Mouse (Mus musculus) common myeloid progenitor, adult 5-6 weeks (primary cell): ENCODE data around the gene Slc4a4. TPM values are rescaled to one million over a fixed set of nuclear protein-coding genes. Genes with fewer than 3 reads are reported as not detected.
"Not testable (repeated sequence)": the region's sequence is repeated elsewhere in the genome, so short reads cannot be mapped to it uniquely, and the experiment has no call there.

Experiments used
- ATAC-seq: replicated peaks from 2 replicates; pipeline ENCODE4 v1.8.0; 2016; ENCODE audit warnings: low read depth, mild to moderate bottlenecking, moderate TSS enrichment, inconsistent platforms; ENCODE audit not compliant: poor library complexity, severe bottlenecking
- total RNA-seq: library from RNA; stranded (forward); fragments of 200-1000, 187-1606 nt; gene quantifications from 2 replicates; pipeline ENCODE4 v1.2.3, GENCODE M21; 2017

The Slc4a4 gene
- total RNA-seq, 1 experiment from 2014 or later: not detected

DNA sequence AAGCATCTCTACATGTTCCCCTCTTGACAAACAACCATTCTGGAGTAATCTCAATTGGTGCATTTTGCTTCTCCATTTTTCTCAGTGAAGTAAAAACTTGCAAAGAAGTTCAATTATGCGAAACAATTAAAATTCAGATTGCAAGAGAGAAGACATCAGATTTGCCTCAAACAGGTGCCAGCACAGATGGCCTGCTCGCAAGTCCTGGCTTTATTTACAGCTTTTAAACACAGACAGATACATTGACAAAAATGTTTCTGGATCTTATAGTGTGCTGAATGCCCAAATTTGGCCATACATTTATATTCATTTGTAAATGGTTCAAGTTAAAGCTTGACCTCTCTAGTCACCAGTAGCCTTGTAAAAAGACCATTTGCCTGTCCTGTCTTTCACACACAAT is 169.8 kb downstream of the Slc4a4 start:
- no peak for ATAC-seq

DNA sequence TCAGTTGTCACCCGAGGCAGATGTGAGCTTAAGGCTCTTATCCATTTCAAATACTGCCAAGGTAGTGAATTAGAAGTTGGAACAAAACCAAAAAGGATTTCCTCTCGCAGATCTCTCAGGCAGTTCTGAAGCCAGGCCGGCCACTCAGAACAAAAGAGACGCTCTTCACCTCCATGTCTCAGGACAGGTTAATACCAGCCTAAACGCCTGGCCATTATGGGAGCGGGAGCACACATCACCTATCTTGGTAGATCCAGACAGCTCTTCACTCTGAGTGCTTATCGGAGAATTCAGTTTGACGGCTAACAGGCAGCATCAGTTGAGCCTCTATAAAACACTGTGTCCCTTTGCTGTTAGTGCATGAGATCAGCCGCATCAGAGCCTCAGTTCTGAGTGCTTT is 174.5 kb downstream of the Slc4a4 start:
- ATAC-seq: no peak

- ATAC-seq: no peak
These were observed 175.7 kb downstream of the Slc4a4 start for GRCm38 (mm10) chr5:89062286-89062685.

GRCm38 (mm10) chr5:89067111-89067510 is 180.5 kb downstream of the Slc4a4 start:
- ATAC-seq: no peak

GRCm38 (mm10) chr5:89068072-89068471 is 181.5 kb downstream of the Slc4a4 start:
- no peak for ATAC-seq

DNA sequence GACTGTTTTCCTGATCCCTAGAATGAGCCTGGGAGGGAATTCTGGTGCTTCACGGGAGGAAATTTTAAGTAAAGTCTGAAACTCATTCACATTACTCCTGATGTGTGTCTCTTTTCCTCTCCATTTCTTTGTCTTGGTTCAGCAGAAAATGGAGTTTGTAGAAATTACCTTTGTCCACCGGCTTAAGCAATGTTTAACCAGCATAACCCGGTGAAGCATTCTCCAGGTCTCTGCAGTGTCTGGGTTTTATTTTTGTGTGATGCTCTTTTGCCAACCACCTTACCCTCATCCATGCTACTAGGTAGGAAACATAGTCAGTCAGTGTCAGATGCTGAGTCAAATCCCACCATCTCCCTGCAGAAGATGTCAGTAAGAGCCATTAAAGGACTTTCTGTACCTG is 183.4 kb downstream of the Slc4a4 start:
- no peak for ATAC-seq

DNA sequence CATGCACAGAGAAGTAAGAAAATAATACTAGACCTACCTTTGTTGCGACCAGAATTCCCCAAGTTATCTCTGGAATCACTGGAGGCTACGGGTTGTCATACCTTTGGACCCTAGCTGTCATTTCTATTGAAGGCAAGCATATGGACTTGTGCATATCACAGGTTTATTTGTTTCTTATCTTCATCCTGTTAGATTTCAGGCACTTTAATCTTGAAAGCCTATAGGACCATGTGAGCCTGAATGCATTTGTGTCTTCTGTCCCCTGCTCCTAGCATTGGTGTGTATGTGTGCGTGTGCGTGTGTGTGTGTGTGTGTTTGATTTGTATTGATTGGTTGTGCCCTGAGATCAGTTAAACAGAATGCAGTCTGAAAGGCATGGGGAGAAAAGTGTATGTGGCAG is 185.3 kb downstream of the Slc4a4 start:
- no peak for ATAC-seq

GRCm38 (mm10) chr5:89077711-89078110 is 191.1 kb downstream of the Slc4a4 start:
- no peak for ATAC-seq

- no peak for ATAC-seq
These were observed 196.9 kb downstream of the Slc4a4 start for GRCm38 (mm10) chr5:89083476-89083875.

DNA sequence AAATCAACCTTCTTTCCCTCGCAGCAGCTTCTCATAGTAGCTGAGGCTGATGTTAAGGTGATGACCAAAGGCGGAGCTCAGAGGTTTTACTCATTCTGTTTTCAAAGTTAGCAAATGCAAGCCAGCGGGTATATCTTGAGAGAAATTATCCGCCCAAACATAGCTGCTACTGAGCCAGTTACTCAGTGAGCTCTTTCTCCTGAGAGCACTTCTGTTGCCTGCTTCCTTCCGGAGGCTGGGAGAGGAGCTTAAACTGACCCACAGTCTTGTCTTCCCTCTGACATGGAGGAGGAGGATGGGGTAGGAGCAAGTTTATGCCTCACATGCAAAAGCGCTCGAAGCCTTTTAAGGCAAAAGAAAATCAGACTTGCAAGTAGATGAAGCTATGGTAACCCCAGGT is 201.3 kb downstream of the Slc4a4 start:
- ATAC-seq: no peak

DNA sequence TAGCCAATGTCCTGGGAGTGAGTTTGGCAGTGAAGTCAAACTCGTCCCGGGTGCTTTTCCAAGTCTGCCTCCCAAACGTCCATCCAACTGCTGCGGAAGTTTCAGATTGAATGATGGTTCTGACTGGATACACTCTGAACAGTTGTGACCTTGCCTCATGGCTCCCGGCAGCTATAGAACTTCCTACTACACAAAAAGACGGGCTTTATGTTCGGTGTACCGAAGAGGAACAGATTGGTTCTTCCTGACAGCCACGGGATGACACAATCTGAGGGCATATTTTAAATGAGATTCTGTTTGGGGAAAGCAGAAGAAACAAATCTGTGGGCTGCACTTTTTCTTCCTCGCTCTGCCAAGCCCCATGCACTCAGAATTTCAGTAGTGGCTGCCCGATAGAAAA is 201.8 kb downstream of the Slc4a4 start:
- no peak for ATAC-seq

GRCm38 (mm10) chr5:89090131-89090530 is 203.5 kb downstream of the Slc4a4 start:
- no peak for ATAC-seq

DNA sequence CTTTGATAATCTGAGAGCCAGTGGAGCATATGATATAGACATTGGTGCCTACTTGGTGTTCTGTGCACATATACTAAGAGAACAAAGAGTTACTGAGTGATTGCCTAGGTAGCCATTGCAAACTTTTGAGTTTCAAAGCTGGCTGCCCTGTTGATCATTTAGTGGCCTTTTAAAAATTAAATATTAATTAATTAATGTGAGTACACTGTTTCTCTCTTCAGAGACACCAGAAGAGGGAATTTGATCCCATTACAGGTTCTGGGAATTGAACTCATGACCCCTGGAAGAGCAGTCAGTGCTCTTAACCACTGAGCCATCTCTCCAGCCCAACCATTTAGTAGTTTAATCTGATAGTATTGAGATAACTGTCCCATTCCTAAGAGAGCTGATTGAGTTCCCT is 209.8 kb downstream of the Slc4a4 start:
- ATAC-seq: no peak

DNA sequence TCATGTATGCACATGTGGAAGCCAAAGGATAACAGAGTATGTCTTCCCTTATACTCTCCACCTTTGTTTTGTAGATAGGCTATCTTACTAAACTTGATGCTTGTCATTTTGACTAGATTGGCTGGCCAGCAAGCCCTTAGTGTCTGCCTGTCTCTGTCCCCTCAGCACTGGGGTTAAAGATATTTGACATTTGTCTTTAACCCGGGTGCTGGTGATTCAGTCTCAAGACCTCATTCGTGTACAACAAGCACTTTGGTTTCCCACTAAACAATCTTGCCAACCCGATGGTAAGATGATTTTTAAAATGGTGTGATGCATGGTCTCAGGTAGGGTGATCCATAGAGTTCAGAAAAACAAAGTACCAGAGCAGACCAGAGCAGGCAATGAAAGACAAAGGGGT is 210.7 kb downstream of the Slc4a4 start:
- no peak for ATAC-seq

GRCm38 (mm10) chr5:89098121-89098520 is 211.5 kb downstream of the Slc4a4 start:
- no peak for ATAC-seq

DNA sequence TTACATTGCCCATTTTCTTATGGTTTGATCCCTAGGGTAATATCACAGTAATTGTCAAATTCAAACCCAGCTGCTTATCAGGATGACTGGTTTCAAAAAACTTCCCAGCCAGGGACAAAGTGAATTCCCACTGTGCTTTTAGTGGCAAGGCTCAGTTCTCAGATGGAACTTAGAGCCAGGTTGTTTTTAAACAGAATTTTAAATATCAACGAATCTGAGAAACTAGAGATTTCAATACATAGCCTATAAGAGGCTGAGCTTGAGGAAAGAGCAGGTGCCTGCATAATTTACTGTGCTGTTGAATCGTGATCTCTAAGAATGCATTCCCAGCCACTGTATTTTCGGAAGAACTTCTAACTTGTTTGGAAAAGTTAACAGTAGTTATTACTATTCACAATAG is 213.3 kb downstream of the Slc4a4 start:
- no peak for ATAC-seq

DNA sequence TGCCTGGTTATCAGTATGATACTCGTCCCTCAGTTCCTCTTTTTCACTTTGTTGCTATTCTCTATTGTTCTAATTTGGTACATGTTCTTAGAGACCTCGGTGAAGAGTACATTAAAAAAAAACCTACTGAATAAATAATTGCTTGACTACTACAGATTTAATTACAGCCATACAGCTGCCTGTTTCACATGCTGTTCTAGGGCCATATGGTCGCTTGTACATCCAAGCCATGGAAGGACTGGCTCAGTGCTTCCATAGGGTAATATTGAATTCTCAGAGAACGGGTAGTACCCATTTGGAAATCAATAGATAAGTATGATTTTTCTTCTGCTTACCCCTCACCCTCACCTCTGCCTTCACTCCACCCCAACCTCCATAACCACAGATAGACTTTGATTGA is 215.9 kb downstream of the Slc4a4 start:
- 0 out of 2 replicates have a peak, but pooled peaks have one; percentile 29 for ATAC-seq

GRCm38 (mm10) chr5:89105346-89105745 is 218.7 kb downstream of the Slc4a4 start:
- ATAC-seq: no peak

- no peak for ATAC-seq
These were observed 219.6 kb downstream of the Slc4a4 start for GRCm38 (mm10) chr5:89106217-89106616.

GRCm38 (mm10) chr5:89108809-89109208 is 222.2 kb downstream of the Slc4a4 start:
- ATAC-seq: no peak

- ATAC-seq: no peak
These were observed 223.2 kb downstream of the Slc4a4 start for GRCm38 (mm10) chr5:89109832-89110231.

DNA sequence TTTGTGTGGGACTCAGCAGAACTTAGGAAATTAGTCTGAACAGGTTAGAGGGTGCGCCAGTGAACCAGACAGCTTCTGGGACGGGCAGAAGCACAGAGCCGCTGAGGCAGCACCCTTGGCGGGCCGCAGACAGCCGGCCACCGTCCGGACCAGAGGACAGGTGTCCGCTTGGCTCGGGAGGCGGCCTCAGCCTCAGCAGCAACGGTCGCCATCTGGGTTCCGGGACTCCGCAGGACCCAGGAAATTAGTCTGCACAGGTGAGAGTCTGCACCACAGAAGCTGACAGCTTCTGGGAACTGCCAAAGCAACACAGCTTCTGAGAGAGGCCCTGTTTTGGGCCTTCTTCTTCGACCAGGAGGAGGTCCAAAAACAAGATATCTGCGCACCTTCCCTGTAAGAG is 225.4 kb downstream of the Slc4a4 start:
- not testable (repeated sequence) for ATAC-seq

DNA sequence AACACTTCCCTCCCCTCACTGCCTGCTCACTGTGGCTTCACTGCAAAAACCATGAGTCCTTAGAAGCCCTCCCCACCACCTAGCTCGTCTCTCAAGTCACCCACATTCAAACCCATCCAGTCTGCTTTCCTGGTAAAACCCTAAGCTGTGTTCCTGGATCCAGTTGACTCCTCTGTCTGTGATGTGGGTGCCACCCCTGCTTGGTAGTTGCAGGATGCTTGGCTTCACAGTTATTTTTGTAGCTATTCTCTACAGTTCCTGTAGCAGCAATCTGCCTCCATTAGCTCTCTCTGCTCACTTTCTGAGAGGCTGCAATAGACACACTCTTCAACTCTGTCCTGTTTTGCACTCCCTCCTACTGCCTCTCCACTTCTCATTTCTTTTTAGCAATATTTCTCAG is 234.3 kb downstream of the Slc4a4 start:
- no peak for ATAC-seq
